Mouse (Mus musculus) hindbrain, embryonic 11.5 days (tissue): ENCODE measurements around the gene Tubb2a. TPM values are rescaled to one million over a fixed set of nuclear protein-coding genes. Genes with fewer than 3 reads are reported as not detected.
"Not testable (repeated sequence)": the region's sequence is repeated elsewhere in the genome, so short reads cannot be mapped to it uniquely, and the experiment has no call there.

ENCODE experiments used
- ATAC-seq: fragments of 200-750 bp; cut with Nextera tagmentation; 2 replicates; pipeline ENCODE4 v1.8.0; 2017; ENCODE audit warnings: mild to moderate bottlenecking, moderate TSS enrichment, moderate library complexity; ENCODE audit not compliant: low FRiP score
- DNase-seq: peaks from one replicate; pipeline ENCODE4 v3.0.0-alpha.2; 2015; ENCODE audit warnings: low spot score
- H3K27ac ChIP-seq: fragments of 300-500 bp; sonication (generic); 2 replicates; pipeline ENCODE4 v1.5.1; 2014; ENCODE audit warnings: mild to moderate bottlenecking, low read depth, low read length
- H3K27me3 ChIP-seq: fragments of 300-500 bp; sonication (generic); 2 replicates; pipeline ENCODE4 v1.6.1; 2014; ENCODE audit warnings: mild to moderate bottlenecking, low read length, moderate library complexity, mixed read lengths; ENCODE audit not compliant: control insufficient read depth, insufficient read depth
- H3K36me3 ChIP-seq: fragments of 300-500 bp; sonication (generic); 2 replicates; pipeline ENCODE4 v1.6.1; 2014; ENCODE audit warnings: mild to moderate bottlenecking, low read length, moderate library complexity, mixed read lengths; ENCODE audit not compliant: control insufficient read depth, insufficient read depth
- H3K4me1 ChIP-seq: fragments of 300-500 bp; sonication (generic); replicated peaks from 2 replicates; pipeline ENCODE4 v1.6.1; 2014; ENCODE audit warnings: low read length, mixed read lengths; ENCODE audit not compliant: control insufficient read depth, insufficient read depth
- H3K4me2 ChIP-seq: fragments of 300-500 bp; sonication (generic); replicated peaks from 2 replicates; pipeline ENCODE4 v1.6.1; 2014; ENCODE audit warnings: mild to moderate bottlenecking, low read depth, low read length
- H3K4me3 ChIP-seq: fragments of 300-500 bp; sonication (generic); 2 replicates; pipeline ENCODE4 v1.5.1; 2014; ENCODE audit warnings: low read depth, low read length
- H3K9ac ChIP-seq: fragments of 300-500 bp; sonication (generic); 2 replicates; pipeline ENCODE4 v1.6.1; 2014; ENCODE audit warnings: low read depth, low read length
- H3K9me3 ChIP-seq: fragments of 300-500 bp; sonication (generic); 2 replicates; pipeline ENCODE4 v1.6.1; 2016; ENCODE audit warnings: low read length; ENCODE audit not compliant: control insufficient read depth
- WGBS: fragments of 180-500 bp; shearing (Covaris S2); extraction: QIAGEN DNeasy Blood & Tissue Kit; methylation state at CpG from one replicate; pipeline ENCODE4 v1.1.7; 2014; 5-methylcytosine and 5-hydroxymethylcytosine counted together
- polyA plus RNA-seq: library from polyadenylated mRNA; unstranded; fragments of >200 nt; fragmentation: Nextera tagmentation; extraction: Ambion mirVana; gene quantifications from 2 replicates; pipeline ENCODE4 v1.2.1, GENCODE M21; 2014

Gene Tubb2a
- polyA plus RNA-seq, 1 experiment from 2014 or later, result 422 TPM

- no peaks in the 10 kb centered on the region for H3K9me3 ChIP-seq
- H3K4me3 ChIP-seq, result no peak overlapping the region
- no peak overlapping the region for H3K9ac ChIP-seq
- no peak overlapping the region for H3K4me2 ChIP-seq
- DNase-seq (no peak), ATAC-seq (no peak)
- no peak overlapping the region for H3K27ac ChIP-seq
- no peaks in the 10 kb centered on the region for H3K27me3 ChIP-seq
- no peaks in the 10 kb centered on the region for H3K36me3 ChIP-seq
- no peaks in the 10 kb centered on the region for H3K4me1 ChIP-seq
- 95% methylated on average over 10 of the region's 10 CpGs for WGBS
Observed at GRCm38 (mm10) chr13:34101247-34101646, 23.4 kb upstream of the Tubb2a start.

- ATAC-seq (no peak), DNase-seq (no peak)
- Histone ChIP-seq H3K9ac (no peak overlapping the region), H3K9me3 (no peaks in the 10 kb centered on the region), H3K36me3 (no peaks in the 10 kb centered on the region), H3K4me3 (no peak overlapping the region), H3K4me1 (no peaks in the 10 kb centered on the region; the same call in 1 of the 2 replicates), H3K4me2 (no peak overlapping the region), H3K27me3 (no peaks in the 10 kb centered on the region), H3K27ac (no peak overlapping the region)
- WGBS, result 81% methylated on average over 3 of the region's 3 CpGs
Observed at GRCm38 (mm10) chr13:34100733-34101132, 22.9 kb upstream of the Tubb2a start.

- H3K4me3 ChIP-seq, result no peak overlapping the region
- no peak overlapping the region for H3K9ac ChIP-seq
- ATAC-seq (no peak), DNase-seq (no peak)
- WGBS, result 67% methylated on average over 3 of the region's 3 CpGs
- H3K27me3 ChIP-seq, result no peaks in the 10 kb centered on the region
- no peaks in the 10 kb centered on the region; the same call in 1 of the 2 replicates for H3K4me1 ChIP-seq
- H3K27ac ChIP-seq, result peak overlapping the region; percentile 59; the same call in 1 of the 2 replicates
- no peaks in the 10 kb centered on the region for H3K9me3 ChIP-seq
- H3K4me2 ChIP-seq, result no peak overlapping the region
- H3K36me3 ChIP-seq, result no peaks in the 10 kb centered on the region
Observed at GRCm38 (mm10) chr13:34097086-34097485, 19.3 kb upstream of the Tubb2a start.

GRCm38 (mm10) chr13:34096455-34096854, 18.6 kb upstream of the Tubb2a start:
- no peak overlapping the region for H3K9ac ChIP-seq

GRCm38 (mm10) chr13:34095542-34096435, 18.0 kb upstream of the Tubb2a start:
- peak; percentile 95 for ATAC-seq
- no peak overlapping the region for H3K9ac ChIP-seq
- no peaks in the 10 kb centered on the region; the same call in 1 of the 2 replicates for H3K4me1 ChIP-seq
- no peak overlapping the region for H3K4me3 ChIP-seq
- H3K36me3 ChIP-seq, result no peaks in the 10 kb centered on the region
- H3K27ac ChIP-seq, result peak overlapping the region; percentile 59
- 33% methylated on average over 6 of the region's 7 CpGs for WGBS
- no peaks in the 10 kb centered on the region for H3K27me3 ChIP-seq
- H3K4me2 ChIP-seq, result no peak overlapping the region
- peak; percentile 62 for DNase-seq
- no peaks in the 10 kb centered on the region for H3K9me3 ChIP-seq

More at GRCm38 (mm10) chr13:34096455-34096854, 18.6 kb upstream of the Tubb2a start:
- Histone ChIP-seq H3K9me3 (no peaks in the 10 kb centered on the region), H3K4me2 (no peak overlapping the region), H3K27ac (peak overlapping the region; percentile 59), H3K4me1 (no peaks in the 10 kb centered on the region; the same call in 1 of the 2 replicates), H3K36me3 (no peaks in the 10 kb centered on the region), H3K4me3 (no peak overlapping the region), H3K27me3 (no peaks in the 10 kb centered on the region)
- DNase-seq (no peak), ATAC-seq (peak; percentile 71)
- WGBS, result 54% methylated on average over 4 of the region's 4 CpGs

- Histone ChIP-seq H3K4me2 (no peak overlapping the region), H3K27me3 (no peaks in the 10 kb centered on the region), H3K27ac (peak overlapping the region; percentile 52), H3K4me1 (no peaks in the 10 kb centered on the region), H3K4me3 (no peak overlapping the region), H3K9ac (no peak overlapping the region), H3K36me3 (no peaks in the 10 kb centered on the region), H3K9me3 (no peaks in the 10 kb centered on the region)
- no peak; the same call in 1 of the 2 replicates for ATAC-seq
- whole genome bisulfite sequencing, result 58% methylated on average over 3 of the region's 3 CpGs
- DNase-seq, result no peak
Observed at GRCm38 (mm10) chr13:34089358-34089757, 11.6 kb upstream of the Tubb2a start.

- 50% methylated on average over 7 of the region's 7 CpGs for WGBS
- Histone ChIP-seq H3K9ac (no peak overlapping the region), H3K27ac (peak overlapping the region; percentile 52), H3K9me3 (no peaks in the 10 kb centered on the region), H3K4me3 (no peak overlapping the region), H3K36me3 (no peaks in the 10 kb centered on the region), H3K27me3 (no peaks in the 10 kb centered on the region), H3K4me2 (no peak overlapping the region), H3K4me1 (no peaks in the 10 kb centered on the region)
- DNase-seq (peak; percentile 62), ATAC-seq (peak; percentile 79)
Observed at GRCm38 (mm10) chr13:34088871-34089288, 11.1 kb upstream of the Tubb2a start.

GRCm38 (mm10) chr13:34088201-34088649, 10.4 kb upstream of the Tubb2a start:
- H3K4me1 ChIP-seq, H3K9me3 ChIP-seq, DNase-seq, H3K4me2 ChIP-seq, H3K36me3 ChIP-seq, H3K27me3 ChIP-seq, H3K9ac ChIP-seq, H3K4me3 ChIP-seq: not testable (repeated sequence)
- WGBS, result 61% methylated on average over 5 of the region's 5 CpGs
- peak; percentile 50 for ATAC-seq
- H3K27ac ChIP-seq, result 0 out of 2 replicates have a peak overlapping the region, but pooled peaks have one; percentile 24
